Mouse (Mus musculus): ENCODE measurements around the gene Cep85l. TPM values are rescaled to one million over a fixed set of nuclear protein-coding genes. Genes with fewer than 3 reads are reported as not detected.

Cep85l gene
- polyA plus RNA-seq, 1 experiment: 7.5 TPM

- Histone ChIP-seq H3K4me3 (replicated peaks; ENCODE audit: extremely low read depth, low read depth, low read length) (peak overlapping the region; percentile 61), H3K4me1 (ENCODE audit: control insufficient read depth, insufficient read depth, low read length) (peaks cover 6% of the 10 kb centered on the region)
- peak; percentile 23 for DNase-seq
- TF ChIP-seq POLR2A (IDR thresholded peaks at IDR 0.05; ENCODE audit: borderline replicate concordance, extremely low read depth, low read depth, low read length): peak; percentile 79; the same call in 1 of the 2 replicates
- TF ChIP-seq CTCF (IDR thresholded peaks at IDR 0.05; ENCODE audit: insufficient read depth, low read length): no peak
- WGBS: 2% methylated on average over 9 of the region's 9 CpGs
Measured at GRCm38 (mm10) chr10:53398540-53398902, 18.8 kb upstream of the Cep85l start.

- peaks cover 6% of the 10 kb centered on the region for H3K4me1 ChIP-seq (ENCODE audit: control insufficient read depth, insufficient read depth, low read length)
- peak overlapping the region; percentile 61 for H3K4me3 ChIP-seq (replicated peaks; ENCODE audit: extremely low read depth, low read depth, low read length)
- no peak for DNase-seq
- no peak for TF ChIP-seq CTCF (IDR thresholded peaks at IDR 0.05; ENCODE audit: insufficient read depth, low read length)
- TF ChIP-seq POLR2A (IDR thresholded peaks at IDR 0.05; ENCODE audit: borderline replicate concordance, extremely low read depth, low read depth, low read length): no peak
- WGBS: 22% methylated on average over 10 of the region's 10 CpGs
Measured at GRCm38 (mm10) chr10:53397846-53398539, 18.2 kb upstream of the Cep85l start.

GRCm38 (mm10) chr10:53394923-53395629 lies 15.3 kb upstream of the Cep85l start:
- Histone ChIP-seq H3K4me1 (ENCODE audit: control insufficient read depth, insufficient read depth, low read length) (peaks cover 6% of the 10 kb centered on the region), H3K4me3 (replicated peaks; ENCODE audit: extremely low read depth, low read depth, low read length) (no peak overlapping the region)
- no peak for TF ChIP-seq CTCF (IDR thresholded peaks at IDR 0.05; ENCODE audit: insufficient read depth, low read length)
- no peak for TF ChIP-seq POLR2A (IDR thresholded peaks at IDR 0.05; ENCODE audit: borderline replicate concordance, extremely low read depth, low read depth, low read length)
- WGBS: 44% methylated on average over 9 of the region's 9 CpGs
- no peak for DNase-seq

GRCm38 (mm10) chr10:53388227-53388920 lies 8.6 kb upstream of the Cep85l start:
- WGBS: 69% methylated on average over 6 of the region's 6 CpGs
- Histone ChIP-seq H3K4me3 (replicated peaks; ENCODE audit: extremely low read depth, low read depth, low read length) (no peak overlapping the region), H3K4me1 (ENCODE audit: control insufficient read depth, insufficient read depth, low read length) (peaks cover 3% of the 10 kb centered on the region; the same call in 1 of the 2 replicates)
- no peak for DNase-seq
- TF ChIP-seq CTCF (IDR thresholded peaks at IDR 0.05; ENCODE audit: insufficient read depth, low read length) (no peak), POLR2A (IDR thresholded peaks at IDR 0.05; ENCODE audit: borderline replicate concordance, extremely low read depth, low read depth, low read length) (no peak)

- TF ChIP-seq CTCF (IDR thresholded peaks at IDR 0.05; ENCODE audit: insufficient read depth, low read length) (no peak), POLR2A (IDR thresholded peaks at IDR 0.05; ENCODE audit: borderline replicate concordance, extremely low read depth, low read depth, low read length) (no peak)
- Histone ChIP-seq H3K4me1 (ENCODE audit: control insufficient read depth, insufficient read depth, low read length) (peaks cover 6% of the 10 kb centered on the region), H3K4me3 (replicated peaks; ENCODE audit: extremely low read depth, low read depth, low read length) (no peak overlapping the region)
- DNase-seq: no peak
- WGBS: 58% methylated on average over 5 of the region's 5 CpGs
Measured at GRCm38 (mm10) chr10:53385438-53385837, 5.7 kb upstream of the Cep85l start.

GRCm38 (mm10) chr10:53384896-53385295 lies 5.1 kb upstream of the Cep85l start:
- no peak overlapping the region for H3K4me3 ChIP-seq (replicated peaks; ENCODE audit: extremely low read depth, low read depth, low read length)
- TF ChIP-seq POLR2A (IDR thresholded peaks at IDR 0.05; ENCODE audit: borderline replicate concordance, extremely low read depth, low read depth, low read length) (no peak), CTCF (IDR thresholded peaks at IDR 0.05; ENCODE audit: insufficient read depth, low read length) (no peak)
- 88% methylated on average over 1 of the region's 1 CpGs for WGBS
- DNase-seq: no peak
- peaks cover 8% of the 10 kb centered on the region for H3K4me1 ChIP-seq (ENCODE audit: control insufficient read depth, insufficient read depth, low read length)

GRCm38 (mm10) chr10:53382696-53383365 lies 3.1 kb upstream of the Cep85l start:
- 52% methylated on average over 7 of the region's 7 CpGs for WGBS
- peak; percentile 11 for DNase-seq
- no peak overlapping the region for H3K4me3 ChIP-seq (replicated peaks; ENCODE audit: extremely low read depth, low read depth, low read length)
- H3K4me1 ChIP-seq (ENCODE audit: control insufficient read depth, insufficient read depth, low read length): peaks cover 8% of the 10 kb centered on the region
- TF ChIP-seq CTCF (IDR thresholded peaks at IDR 0.05; ENCODE audit: insufficient read depth, low read length): no peak
- no peak for TF ChIP-seq POLR2A (IDR thresholded peaks at IDR 0.05; ENCODE audit: borderline replicate concordance, extremely low read depth, low read depth, low read length)

- no peak for DNase-seq
- under 1% methylated on average over 59 of the region's 59 CpGs for WGBS
- Histone ChIP-seq H3K4me1 (ENCODE audit: control insufficient read depth, insufficient read depth, low read length) (peaks cover 13% of the 10 kb centered on the region), H3K4me3 (replicated peaks; ENCODE audit: extremely low read depth, low read depth, low read length) (peak overlapping the region; percentile 85)
- TF ChIP-seq CTCF (IDR thresholded peaks at IDR 0.05; ENCODE audit: insufficient read depth, low read length) (no peak), POLR2A (IDR thresholded peaks at IDR 0.05; ENCODE audit: borderline replicate concordance, extremely low read depth, low read depth, low read length) (no peak)
Measured at GRCm38 (mm10) chr10:53378981-53379708, 602 bp downstream of the Cep85l start.

Data from lung, adult 2 months (tissue).